Mouse (Mus musculus): ENCODE data around the gene Arhgap27. TPM values are rescaled to one million over a fixed set of nuclear protein-coding genes. Genes with fewer than 3 reads are reported as not detected.

The Arhgap27 gene
- polyA plus RNA-seq, 1 experiment from 2014 or later = 16.9 TPM

DNA sequence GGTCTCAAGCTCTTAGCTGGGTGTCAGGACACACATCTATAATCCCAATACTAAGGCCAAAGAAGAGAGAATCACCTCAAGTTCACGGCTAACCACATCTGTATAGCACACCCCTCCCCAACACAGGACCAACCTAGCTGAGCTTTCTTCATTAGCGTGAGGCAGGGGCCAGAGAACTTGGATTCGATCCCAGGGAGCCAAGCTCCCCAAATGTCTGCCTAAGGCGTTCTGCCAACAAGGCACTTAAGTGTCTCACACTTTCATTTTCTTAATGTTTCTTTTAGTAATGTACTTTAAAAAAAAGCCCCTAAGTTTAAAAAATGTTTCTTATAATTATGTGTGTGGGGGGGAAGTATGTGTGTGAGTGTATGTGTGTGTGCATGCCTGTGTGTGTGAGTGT, 42.8 kb downstream of the Arhgap27 start:
- Histone ChIP-seq H3K36me3 (ENCODE audit: control insufficient read depth, insufficient read depth) (no peaks in the 10 kb centered on the region), H3K4me2 (replicated peaks; ENCODE audit: low read depth) (no peak overlapping the region), H3K9ac (ENCODE audit: low read depth, low read length) (no peak overlapping the region), H3K9me3 (ENCODE audit: control insufficient read depth) (no peaks in the 10 kb centered on the region), H3K27ac (ENCODE audit: low read depth, low read length) (no peak overlapping the region), H3K4me1 (replicated peaks; ENCODE audit: control insufficient read depth, insufficient read depth, low read length) (no peaks in the 10 kb centered on the region), H3K4me3 (ENCODE audit: low read depth, low read length) (no peak overlapping the region), H3K27me3 (replicated peaks; ENCODE audit: control insufficient read depth, insufficient read depth, low read length) (no peaks in the 10 kb centered on the region)
- 59% methylated on average over 4 of the region's 4 CpGs for WGBS
- no peak for TF ChIP-seq CTCF (IDR thresholded peaks at IDR 0.05; ENCODE audit: low read depth)
- ATAC-seq = no peak

DNA sequence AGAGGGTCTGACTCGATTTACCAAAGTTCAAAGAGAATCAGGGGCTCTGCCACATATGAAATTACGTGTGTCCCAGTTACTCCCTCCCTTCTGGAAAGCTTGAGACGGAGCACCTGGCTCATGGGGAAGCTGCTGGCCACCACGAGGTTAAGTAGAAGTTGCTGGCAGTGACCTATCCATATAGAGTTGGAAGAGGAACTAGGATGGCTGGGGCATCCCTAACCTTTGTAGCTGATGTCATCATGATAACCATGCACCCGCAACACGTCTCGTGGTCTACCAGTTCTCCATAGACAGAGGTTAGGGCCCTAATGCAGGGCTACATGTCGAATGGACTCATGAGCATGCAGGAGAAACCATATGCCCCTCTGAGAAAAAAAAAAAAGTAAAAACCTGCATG, 43.3 kb downstream of the Arhgap27 start:
- WGBS = 83% methylated on average over 8 of the region's 8 CpGs
- no peak overlapping the region for H3K27ac ChIP-seq (ENCODE audit: low read depth, low read length)
- no peak overlapping the region for H3K9ac ChIP-seq (ENCODE audit: low read depth, low read length)
- ATAC-seq = no peak
- TF ChIP-seq CTCF (IDR thresholded peaks at IDR 0.05; ENCODE audit: low read depth) = no peak
- no peaks in the 10 kb centered on the region for H3K36me3 ChIP-seq (ENCODE audit: control insufficient read depth, insufficient read depth)
- no peaks in the 10 kb centered on the region for H3K27me3 ChIP-seq (replicated peaks; ENCODE audit: control insufficient read depth, insufficient read depth, low read length)
- no peaks in the 10 kb centered on the region for H3K9me3 ChIP-seq (ENCODE audit: control insufficient read depth)
- H3K4me1 ChIP-seq (replicated peaks; ENCODE audit: control insufficient read depth, insufficient read depth, low read length) = no peaks in the 10 kb centered on the region
- H3K4me2 ChIP-seq (replicated peaks; ENCODE audit: low read depth) = no peak overlapping the region
- no peak overlapping the region for H3K4me3 ChIP-seq (ENCODE audit: low read depth, low read length)

- no peak for ATAC-seq
- H3K27ac ChIP-seq (ENCODE audit: low read depth, low read length) = no peak overlapping the region
- TF ChIP-seq CTCF (IDR thresholded peaks at IDR 0.05; ENCODE audit: low read depth) = no peak
- H3K36me3 ChIP-seq (ENCODE audit: control insufficient read depth, insufficient read depth) = no peaks in the 10 kb centered on the region
- no peaks in the 10 kb centered on the region for H3K9me3 ChIP-seq (ENCODE audit: control insufficient read depth)
- no peak overlapping the region for H3K4me3 ChIP-seq (ENCODE audit: low read depth, low read length)
- no peak overlapping the region for H3K4me2 ChIP-seq (replicated peaks; ENCODE audit: low read depth)
- no peaks in the 10 kb centered on the region for H3K27me3 ChIP-seq (replicated peaks; ENCODE audit: control insufficient read depth, insufficient read depth, low read length)
- no peak overlapping the region for H3K9ac ChIP-seq (ENCODE audit: low read depth, low read length)
- no peaks in the 10 kb centered on the region for H3K4me1 ChIP-seq (replicated peaks; ENCODE audit: control insufficient read depth, insufficient read depth, low read length)
- 63% methylated on average over 1 of the region's 1 CpGs for whole genome bisulfite sequencing
Measured at GRCm38 (mm10) chr11:103318042-103318441, 45.5 kb downstream of the Arhgap27 start.

- Histone ChIP-seq H3K9me3 (ENCODE audit: control insufficient read depth) (no peaks in the 10 kb centered on the region), H3K4me3 (ENCODE audit: low read depth, low read length) (no peak overlapping the region), H3K36me3 (ENCODE audit: control insufficient read depth, insufficient read depth) (no peaks in the 10 kb centered on the region), H3K27me3 (replicated peaks; ENCODE audit: control insufficient read depth, insufficient read depth, low read length) (no peaks in the 10 kb centered on the region), H3K4me2 (replicated peaks; ENCODE audit: low read depth) (no peak overlapping the region), H3K9ac (ENCODE audit: low read depth, low read length) (no peak overlapping the region), H3K4me1 (replicated peaks; ENCODE audit: control insufficient read depth, insufficient read depth, low read length) (no peaks in the 10 kb centered on the region), H3K27ac (ENCODE audit: low read depth, low read length) (no peak overlapping the region)
- ATAC-seq = no peak
- no peak for TF ChIP-seq CTCF (IDR thresholded peaks at IDR 0.05; ENCODE audit: low read depth)
- WGBS = 70% methylated on average over 5 of the region's 5 CpGs
Measured at GRCm38 (mm10) chr11:103315379-103315778, 48.1 kb downstream of the Arhgap27 start.

GRCm38 (mm10) chr11:103314736-103315374, 48.6 kb downstream of the Arhgap27 start:
- TF ChIP-seq CTCF (IDR thresholded peaks at IDR 0.05; ENCODE audit: low read depth) = no peak
- 0 out of 2 replicates have a peak, but pooled peaks have one; percentile 23 for ATAC-seq
- H3K9me3 ChIP-seq (ENCODE audit: control insufficient read depth) = no peaks in the 10 kb centered on the region
- H3K4me1 ChIP-seq (replicated peaks; ENCODE audit: control insufficient read depth, insufficient read depth, low read length) = no peaks in the 10 kb centered on the region
- H3K9ac ChIP-seq (ENCODE audit: low read depth, low read length) = no peak overlapping the region
- no peak overlapping the region for H3K27ac ChIP-seq (ENCODE audit: low read depth, low read length)
- no peak overlapping the region for H3K4me2 ChIP-seq (replicated peaks; ENCODE audit: low read depth)
- 49% methylated on average over 10 of the region's 10 CpGs for WGBS
- H3K4me3 ChIP-seq (ENCODE audit: low read depth, low read length) = no peak overlapping the region
- no peaks in the 10 kb centered on the region for H3K27me3 ChIP-seq (replicated peaks; ENCODE audit: control insufficient read depth, insufficient read depth, low read length)
- H3K36me3 ChIP-seq (ENCODE audit: control insufficient read depth, insufficient read depth) = no peaks in the 10 kb centered on the region

DNA sequence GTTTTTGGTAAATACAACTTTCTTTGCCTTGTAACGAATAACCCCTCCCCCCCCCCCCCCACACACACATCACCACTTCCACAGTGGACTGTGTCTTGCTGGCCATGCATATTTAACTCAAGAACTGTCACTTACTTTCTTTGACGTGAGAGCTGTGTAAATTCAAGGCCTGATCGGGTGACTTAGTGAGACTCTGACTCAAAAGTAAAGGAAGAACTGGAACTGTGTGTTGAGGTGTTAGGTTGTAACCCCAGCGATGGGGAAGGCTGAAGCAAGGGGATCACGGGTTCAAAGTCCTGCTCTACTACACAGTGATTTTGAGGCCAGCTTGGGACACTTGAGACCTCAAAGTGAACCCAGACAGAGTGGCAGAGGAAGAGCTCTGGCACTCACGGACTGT, 50.0 kb downstream of the Arhgap27 start:
- H3K9ac ChIP-seq (ENCODE audit: low read depth, low read length) = no peak overlapping the region
- WGBS = 55% methylated on average over 6 of the region's 6 CpGs
- H3K27me3 ChIP-seq (replicated peaks; ENCODE audit: control insufficient read depth, insufficient read depth, low read length) = no peaks in the 10 kb centered on the region
- H3K4me3 ChIP-seq (ENCODE audit: low read depth, low read length) = no peak overlapping the region
- H3K4me2 ChIP-seq (replicated peaks; ENCODE audit: low read depth) = no peak overlapping the region
- ATAC-seq = no peak
- no peaks in the 10 kb centered on the region for H3K9me3 ChIP-seq (ENCODE audit: control insufficient read depth)
- H3K27ac ChIP-seq (ENCODE audit: low read depth, low read length) = no peak overlapping the region
- no peak for TF ChIP-seq CTCF (IDR thresholded peaks at IDR 0.05; ENCODE audit: low read depth)
- H3K36me3 ChIP-seq (ENCODE audit: control insufficient read depth, insufficient read depth) = no peaks in the 10 kb centered on the region
- H3K4me1 ChIP-seq (replicated peaks; ENCODE audit: control insufficient read depth, insufficient read depth, low read length) = no peaks in the 10 kb centered on the region

Data from intestine, postnatal 0 days (tissue).